In the genomic region with DNA sequence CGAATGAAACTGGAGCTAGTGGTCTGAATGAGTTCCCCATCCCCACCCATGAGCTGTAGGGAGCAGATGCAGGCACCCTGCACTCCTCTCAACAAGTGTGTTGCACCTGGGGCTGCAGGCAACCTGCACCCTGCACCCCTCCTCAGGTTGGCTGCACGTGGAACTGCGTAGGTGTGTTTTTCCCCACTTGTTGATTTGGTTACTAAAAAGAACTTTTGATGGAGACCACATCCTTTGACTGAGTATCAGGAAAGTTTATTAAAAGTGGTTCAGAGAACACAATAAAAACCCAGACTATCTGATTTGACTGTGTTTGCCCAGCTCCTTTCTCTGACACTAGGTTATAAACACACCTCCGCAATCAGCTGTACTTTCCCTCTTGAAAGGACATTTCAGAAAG, we compare ENCODE assay signal across 28 mouse cellular contexts.
DNase-seq lines count a peak whose midpoint lies in the region; TF ChIP-seq lines count a peak whose summit lies in the region.
"Had no signal": no experiment of that assay in that cellular context is flagged by ENCODE, and none has a peak within 500 bp of the region (broad histone marks: within the 10 kb centered on the region; RNA-seq: fewer than 3 reads in every experiment).

No protein-coding gene starts in this region.

- H3K4me3 ChIP-seq in spleen, adult 2 months (ENCODE audit: extremely low read depth, insufficient read depth, insufficient read length), result no peak overlapping the region
- H3K4me3 ChIP-seq in heart, embryonic 10.5 days, result no peak overlapping the region
- H3K4me3 ChIP-seq: forebrain, embryonic 10.5 days; hindbrain, embryonic 12.5 days; intestine, embryonic 15.5 days; limb, embryonic 10.5 days; liver, embryonic 15.5 days; lung, embryonic 15.5 days; midbrain, embryonic 12.5 days; neural tube, embryonic 12.5 days had no signal

- no peak for TF ChIP-seq CTCF in spleen, adult 2 months (IDR thresholded peaks at IDR 0.05; ENCODE audit: extremely low read depth, insufficient read depth, insufficient read length, insufficient replicate concordance)

- no peaks in the 10 kb centered on the region for H3K36me3 ChIP-seq in spleen, adult 2 months (ENCODE audit: control insufficient read depth, insufficient read depth, low read length)
- H3K36me3 ChIP-seq in heart, embryonic 10.5 days, result no peaks in the 10 kb centered on the region
- H3K36me3 ChIP-seq: forebrain, embryonic 10.5 days; hindbrain, embryonic 12.5 days; intestine, embryonic 15.5 days; limb, embryonic 10.5 days; liver, embryonic 15.5 days; lung, embryonic 15.5 days; midbrain, embryonic 12.5 days; neural tube, embryonic 12.5 days had no signal

- 0 out of 2 replicates have a peak, but pooled peaks have one; percentile 10 for TF ChIP-seq POLR2A in spleen, adult 2 months (IDR thresholded peaks at IDR 0.05; ENCODE audit: low read depth, low read length)

- no peaks in the 10 kb centered on the region for H3K27me3 ChIP-seq in spleen, adult 2 months (ENCODE audit: control insufficient read depth, insufficient read depth, low read length)
- H3K27me3 ChIP-seq in heart, embryonic 10.5 days (ENCODE audit: insufficient read depth, poor library complexity, severe bottlenecking), result no peaks in the 10 kb centered on the region
- H3K27me3 ChIP-seq: hindbrain, embryonic 12.5 days; intestine, embryonic 15.5 days; liver, embryonic 15.5 days; lung, embryonic 15.5 days; midbrain, embryonic 12.5 days; neural tube, embryonic 12.5 days had no signal

- peak; percentile 23 to 28 for DNase-seq in spleen, adult 2 months (ENCODE audit: low read depth in 1 of 2, low spot score in 2 of 2)
- DNase-seq in spleen, postnatal 4 days (ENCODE audit: low spot score in 2 of 2), result no peak
- DNase-seq in CD8-positive naive resting alpha-beta T cell, adult 2 months (ENCODE audit: low read depth in 2 of 2, low spot score in 2 of 2), result peak; percentile 70 to 80
- DNase-seq in naive thymus-derived CD4-positive, alpha-beta T cell, adult 2 months (ENCODE audit: low read depth), result peak; percentile 82
- DNase-seq in neural tube, embryonic 10.5 days (ENCODE audit: extremely low spot score, low spot score), result no peak
- no peak for DNase-seq in layer of hippocampus, adult 8-10 months (ENCODE audit: low spot score in 2 of 2)
- DNase-seq in heart, embryonic 10.5 days (ENCODE audit: low spot score), result no peak
- DNase-seq: adrenal gland, adult 8-10 months; B cell, adult 2 months; cerebellum, adult 11-12 months; cerebellum, postnatal 10 days; forebrain, postnatal 0 days; gastrocnemius, postnatal 14 days; heart, adult 18-20 months; kidney, adult 9 months; kidney, postnatal 14 days; liver; retina, postnatal 1 day; right cerebral cortex, postnatal 25 days had no signal

- whole genome bisulfite sequencing in spleen, adult 2 months, result 67% methylated on average over 4 of the region's 4 CpGs
- WGBS in heart, embryonic 10.5 days, result 85% methylated on average over 4 of the region's 4 CpGs

- peak overlapping the region; percentile 75 for H3K27ac ChIP-seq in spleen, adult 2 months (ENCODE audit: insufficient read depth, low read length)
- no peak overlapping the region for H3K27ac ChIP-seq in heart, embryonic 10.5 days
- H3K27ac ChIP-seq: forebrain, embryonic 10.5 days; hindbrain, embryonic 12.5 days; intestine, embryonic 15.5 days; limb, embryonic 10.5 days; liver, embryonic 15.5 days; lung, embryonic 15.5 days; midbrain, embryonic 12.5 days; neural tube, embryonic 12.5 days; stomach, postnatal 0 days had no signal

- H3K9me3 ChIP-seq in heart, embryonic 10.5 days, result no peaks in the 10 kb centered on the region
- H3K9me3 ChIP-seq: forebrain, embryonic 10.5 days; hindbrain, embryonic 12.5 days; intestine, embryonic 15.5 days; limb, embryonic 10.5 days; liver, embryonic 15.5 days; lung, embryonic 15.5 days; midbrain, embryonic 12.5 days; neural tube, embryonic 12.5 days had no signal

- peaks cover 8% of the 10 kb centered on the region; the same call in 1 of the 2 replicates for H3K4me1 ChIP-seq in spleen, adult 2 months (ENCODE audit: control insufficient read depth, insufficient read depth, insufficient read length)
- H3K4me1 ChIP-seq in heart, embryonic 10.5 days, result no peaks in the 10 kb centered on the region
- H3K4me1 ChIP-seq: forebrain, embryonic 10.5 days; hindbrain, embryonic 12.5 days; intestine, embryonic 15.5 days; limb, embryonic 10.5 days; liver, embryonic 15.5 days; lung, embryonic 15.5 days; midbrain, embryonic 12.5 days; neural tube, embryonic 12.5 days had no signal

Comparison
In these comparisons a context has a peak if more than half of its experiments do, and no peak if none do; other contexts are left out.
1. DNase-seq: peak in spleen, adult 2 months (2 of 2), CD8-positive naive resting alpha-beta T cell, adult 2 months (2 of 2) and naive thymus-derived CD4-positive, alpha-beta T cell, adult 2 months (single experiment); none in spleen, postnatal 4 days (0 of 2), neural tube, embryonic 10.5 days (single experiment), layer of hippocampus, adult 8-10 months (0 of 2) and heart, embryonic 10.5 days (single experiment).